Comparison of ENCODE assay signal across 20 mouse cellular contexts in the genomic region with DNA sequence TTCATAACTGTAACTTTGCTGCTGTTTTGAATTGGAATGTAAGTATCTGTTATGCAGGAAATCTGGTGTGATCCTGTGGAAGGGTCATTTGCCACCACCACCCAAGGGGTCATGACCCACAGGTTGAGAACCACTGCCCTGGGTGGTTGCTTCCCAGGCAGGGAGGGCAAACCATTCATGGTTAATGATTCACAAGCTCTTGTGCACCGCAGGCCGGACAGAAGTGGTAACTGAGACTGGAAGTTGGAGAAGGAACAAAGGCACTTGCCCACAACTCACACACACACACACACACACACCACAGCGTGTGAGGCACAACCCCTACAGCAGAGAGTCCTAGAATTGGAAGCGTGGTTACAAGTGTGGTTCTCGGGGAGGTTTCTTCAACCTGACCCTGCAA. TPM values are rescaled to one million over a fixed set of nuclear protein-coding genes. Genes with fewer than 3 reads are reported as not detected.
DNase-seq lines count a peak whose midpoint lies in the region; ATAC-seq and TF ChIP-seq lines count a peak whose summit lies in the region.
"Had no signal": no experiment of that assay in that cellular context is flagged by ENCODE, and none has a peak within 500 bp of the region (broad histone marks: within the 10 kb centered on the region; RNA-seq: fewer than 3 reads in every experiment).

No protein-coding gene starts in this region.

- no peak overlapping the region for H3K4me3 ChIP-seq in heart, embryonic 10.5 days
- no peak overlapping the region for H3K4me3 ChIP-seq in kidney, postnatal 0 days (replicated peaks; ENCODE audit: low read depth, low read length)
- no peak overlapping the region for H3K4me3 ChIP-seq in liver, embryonic 16.5 days (ENCODE audit: low read depth, low read length)
- H3K4me3 ChIP-seq in gastrocnemius, adult 2 months, result no peak overlapping the region
- H3K4me3 ChIP-seq: embryonic facial prominence, embryonic 10.5 days; erythroblast, embryonic 14.5 days; heart, adult 2 months; hindbrain, embryonic 15.5 days; left cerebral cortex, adult 2 months; midbrain, embryonic 13.5 days had no signal

- no peaks in the 10 kb centered on the region for H3K9me3 ChIP-seq in heart, embryonic 10.5 days
- no peaks in the 10 kb centered on the region for H3K9me3 ChIP-seq in kidney, postnatal 0 days (replicated peaks; ENCODE audit: low read length)
- H3K9me3 ChIP-seq in liver, embryonic 16.5 days (replicated peaks; ENCODE audit: control insufficient read depth, low read length), result no peaks in the 10 kb centered on the region
- H3K9me3 ChIP-seq: embryonic facial prominence, embryonic 10.5 days; hindbrain, embryonic 15.5 days; midbrain, embryonic 13.5 days had no signal

- peaks cover 13% of the 10 kb centered on the region; the same call in 1 of the 2 replicates for H3K4me1 ChIP-seq in heart, embryonic 10.5 days
- H3K4me1 ChIP-seq in kidney, postnatal 0 days (replicated peaks; ENCODE audit: insufficient read depth, low read length), result peaks cover 13% of the 10 kb centered on the region; the same call in 1 of the 2 replicates
- H3K4me1 ChIP-seq in liver, embryonic 16.5 days (ENCODE audit: control insufficient read depth, low read depth, low read length), result no peaks in the 10 kb centered on the region
- H3K4me1 ChIP-seq: hindbrain, embryonic 15.5 days; midbrain, embryonic 13.5 days had no signal

- 88% methylated on average over 5 of the region's 5 CpGs for WGBS in heart, embryonic 10.5 days
- 57% methylated on average over 5 of the region's 5 CpGs for WGBS in kidney, postnatal 0 days
- 51% methylated on average over 5 of the region's 5 CpGs for WGBS in liver, embryonic 16.5 days (ENCODE audit: insufficient replicate concordance)

- intact Hi-C loops in gastrocnemius, adult 2 months (cut with DNase I), result no loop called here

- peaks cover 11% of the 10 kb centered on the region; the same call in 1 of the 2 replicates for H3K27me3 ChIP-seq in heart, embryonic 10.5 days (ENCODE audit: insufficient read depth, poor library complexity, severe bottlenecking)
- no peaks in the 10 kb centered on the region for H3K27me3 ChIP-seq in kidney, postnatal 0 days (ENCODE audit: insufficient read depth, low read length)
- H3K27me3 ChIP-seq in liver, embryonic 16.5 days (ENCODE audit: control insufficient read depth, insufficient read depth, low read depth, low read length), result no peaks in the 10 kb centered on the region
- H3K27me3 ChIP-seq: hindbrain, embryonic 15.5 days; midbrain, embryonic 13.5 days had no signal

- no peaks in the 10 kb centered on the region for H3K36me3 ChIP-seq in heart, embryonic 10.5 days
- H3K36me3 ChIP-seq in kidney, postnatal 0 days (ENCODE audit: insufficient read depth, low read length), result no peaks in the 10 kb centered on the region
- H3K36me3 ChIP-seq in liver, embryonic 16.5 days (ENCODE audit: control insufficient read depth, insufficient read depth), result no peaks in the 10 kb centered on the region
- H3K36me3 ChIP-seq: embryonic facial prominence, embryonic 10.5 days; hindbrain, embryonic 15.5 days; midbrain, embryonic 13.5 days had no signal

- DNase-seq in heart, embryonic 10.5 days (ENCODE audit: low spot score), result peak; percentile 63
- no peak for DNase-seq in heart, adult 9 months (ENCODE audit: low spot score in 2 of 2)
- peak; percentile 16 for DNase-seq in 416B (ENCODE audit: low read depth)
- no peak for DNase-seq in kidney, postnatal 0 days (ENCODE audit: low spot score)
- no peak for DNase-seq in ovary, adult 18-20 months (ENCODE audit: low spot score)
- no peak for DNase-seq in neural tube, embryonic 10.5 days (ENCODE audit: extremely low spot score, low spot score)
- no peak for DNase-seq in gastrocnemius, adult 2 months
- DNase-seq: cerebellum, postnatal 14 days; heart, adult 2 months; heart, postnatal 10 days; lung, postnatal 36 days; right cerebral cortex, postnatal 25 days; thymus, adult 2 months had no signal

- no peak for TF ChIP-seq CTCF in kidney, postnatal 0 days (IDR thresholded peaks at IDR 0.05; ENCODE audit: low read depth)
- TF ChIP-seq CTCF in gastrocnemius, adult 2 months (IDR thresholded peaks at IDR 0.05), result no peak

- no peak overlapping the region for H3K9ac ChIP-seq in kidney, postnatal 0 days (ENCODE audit: low read depth, low read length)
- H3K9ac ChIP-seq in liver, embryonic 16.5 days (ENCODE audit: low read depth, low read length), result no peak overlapping the region
- H3K9ac ChIP-seq: hindbrain, embryonic 15.5 days; midbrain, embryonic 13.5 days had no signal

- H3K4me2 ChIP-seq in kidney, postnatal 0 days (ENCODE audit: low read length), result no peak overlapping the region
- no peak overlapping the region for H3K4me2 ChIP-seq in liver, embryonic 16.5 days (ENCODE audit: low read depth, low read length)
- H3K4me2 ChIP-seq: hindbrain, embryonic 15.5 days; midbrain, embryonic 13.5 days had no signal

- H3K27ac ChIP-seq in heart, embryonic 10.5 days, result no peak overlapping the region
- no peak overlapping the region for H3K27ac ChIP-seq in kidney, postnatal 0 days
- H3K27ac ChIP-seq in liver, embryonic 16.5 days (ENCODE audit: low read length), result no peak overlapping the region
- no peak overlapping the region for H3K27ac ChIP-seq in gastrocnemius, adult 2 months
- H3K27ac ChIP-seq: embryonic facial prominence, embryonic 10.5 days; heart, adult 2 months; hindbrain, embryonic 15.5 days; left cerebral cortex, adult 2 months; midbrain, embryonic 13.5 days had no signal

- 0 out of 2 replicates have a peak, but pooled peaks have one; percentile 23 for ATAC-seq in kidney, postnatal 0 days (replicated peaks; ENCODE audit: low FRiP score, low read depth)
- peak; percentile 64; the same call in 1 of the 2 replicates for ATAC-seq in liver, embryonic 16.5 days (ENCODE audit: low read depth)
- ATAC-seq: forebrain, embryonic 16.5 days; midbrain, embryonic 13.5 days had no signal

RNA-seq across cellular contexts. Expression of a gene that starts 3.2 kb away (rescaled TPM):
- polyA plus RNA-seq in heart, embryonic 10.5 days (2016; fragmentation: Nextera tagmentation; extraction: Ambion mirVana), result 0.11 and 0.35 TPM in 2 replicates
- polyA plus RNA-seq in kidney, postnatal 0 days (2015; fragmentation: Nextera tagmentation; extraction: Ambion mirVana), result 0.68 and 0.74 TPM in 2 replicates
- polyA plus RNA-seq in liver, embryonic 16.5 days (2015; fragmentation: Nextera tagmentation; extraction: Ambion mirVana), result 2.4 and 2.7 TPM in 2 replicates
- total RNA-seq in gastrocnemius, adult 2 months (2021), result 1 to 10 TPM; 2.3 to 2.4 TPM
- polyA plus RNA-seq: erythroblast, embryonic 14.5 days had no signal

RNA-seq across cellular contexts. Expression of a gene that starts 22.9 kb away (rescaled TPM):
- polyA plus RNA-seq in heart, embryonic 10.5 days (2016; fragmentation: Nextera tagmentation; extraction: Ambion mirVana), result 47.9 and 56.7 TPM in 2 replicates
- 60.5 and 73.0 TPM in 2 replicates for polyA plus RNA-seq in kidney, postnatal 0 days (2015; fragmentation: Nextera tagmentation; extraction: Ambion mirVana)
- polyA plus RNA-seq in liver, embryonic 16.5 days (2015; fragmentation: Nextera tagmentation; extraction: Ambion mirVana), result 14.0 and 14.3 TPM in 2 replicates
- 10 to 100 TPM; 22.1 to 23.7 TPM for total RNA-seq in gastrocnemius, adult 2 months (2021)

Comparison
In these comparisons a context has a peak if more than half of its experiments do, and no peak if none do; other contexts are left out.
1. DNase-seq: peak in heart, embryonic 10.5 days (single experiment) and 416B (single experiment); none in heart, adult 9 months (0 of 2), kidney, postnatal 0 days (single experiment), ovary, adult 18-20 months (single experiment), neural tube, embryonic 10.5 days (single experiment) and gastrocnemius, adult 2 months (single experiment).